Mouse (Mus musculus) adrenal gland (tissue): ENCODE results near the gene Sgk1.

Experiments
- intact Hi-C: fragments of 180-260 bp; cut with DNase I; formaldehyde crosslinking; loops from one replicate; pipeline ENCODE4 v1.15.1; 2025

The Sgk1 gene

GRCm38 (mm10) chr10:21914751-21915150, 32.8 kb downstream of the Sgk1 start:
- intact Hi-C loops: no loop called here

DNA sequence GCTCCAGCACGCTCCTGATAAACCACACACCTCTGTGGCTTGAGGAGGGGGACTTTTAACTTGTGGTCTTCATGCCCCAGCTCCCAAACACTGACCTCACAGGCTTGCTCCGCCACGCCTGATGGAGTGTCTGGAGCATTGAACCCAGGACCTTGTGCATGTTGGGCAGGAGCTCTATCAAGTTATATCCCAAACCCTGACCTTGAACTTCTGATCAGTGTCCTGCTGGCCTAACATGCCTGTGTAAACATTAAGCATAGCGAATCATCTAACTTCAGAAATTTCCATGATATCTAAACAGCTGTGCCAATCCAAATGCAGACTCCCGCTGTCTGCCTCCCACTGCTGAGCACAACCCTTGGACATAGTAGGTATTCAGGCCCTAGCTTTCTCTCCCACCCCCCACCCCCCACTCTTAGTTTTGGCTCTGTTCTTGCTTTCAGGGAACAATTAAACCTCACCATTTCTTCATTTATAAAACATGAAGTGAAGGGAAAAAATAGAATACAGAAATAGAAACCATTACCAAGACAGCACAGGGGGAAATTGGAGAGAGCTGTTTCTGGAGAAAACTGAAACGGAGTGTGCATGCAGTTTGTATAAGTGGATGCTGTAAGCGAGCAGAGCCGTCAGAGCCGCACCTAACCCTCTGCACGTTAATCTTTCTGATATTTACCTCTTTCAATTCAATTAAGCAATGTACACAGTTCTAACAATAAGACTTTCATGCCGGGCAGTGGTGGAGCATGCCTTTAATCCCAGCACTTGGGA, 34.5 kb downstream of the Sgk1 start:
- intact Hi-C loops: no loop called here

DNA sequence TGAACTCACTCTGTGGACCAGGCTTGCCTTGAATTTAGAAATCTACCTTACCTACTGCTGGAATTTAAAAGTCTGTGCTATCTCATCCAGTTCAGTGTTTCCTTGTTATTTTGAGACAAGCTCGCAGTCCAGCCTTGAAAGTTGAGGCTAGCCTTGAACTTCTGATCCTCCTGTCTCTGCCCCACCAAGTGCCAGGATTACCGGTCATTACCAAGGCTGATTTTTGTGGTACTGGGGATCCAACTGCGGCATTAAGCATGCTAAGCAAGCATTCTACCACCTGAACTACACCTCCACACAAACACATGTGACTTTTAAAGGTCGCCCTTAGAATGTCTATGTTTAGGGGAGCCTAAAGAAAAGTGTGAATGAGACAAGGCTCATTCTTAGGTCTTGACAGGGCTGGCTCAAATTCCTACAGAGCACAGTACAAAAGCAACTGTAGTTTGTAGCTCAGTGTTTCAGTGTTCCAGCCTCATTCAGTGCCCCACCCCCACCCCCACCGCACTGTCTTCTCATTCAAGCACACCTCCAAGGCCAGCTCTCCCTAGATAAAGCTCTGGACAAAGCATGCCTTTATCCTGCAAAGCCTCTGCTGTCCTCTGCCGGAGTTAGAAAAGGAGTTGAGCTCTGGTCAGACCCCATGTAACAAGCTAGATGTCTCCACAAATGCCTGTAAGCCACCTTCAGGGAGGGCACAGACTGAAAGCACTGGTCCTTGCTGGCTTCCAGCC, 36.2 kb downstream of the Sgk1 start:
- intact Hi-C loops: no loop called here

DNA sequence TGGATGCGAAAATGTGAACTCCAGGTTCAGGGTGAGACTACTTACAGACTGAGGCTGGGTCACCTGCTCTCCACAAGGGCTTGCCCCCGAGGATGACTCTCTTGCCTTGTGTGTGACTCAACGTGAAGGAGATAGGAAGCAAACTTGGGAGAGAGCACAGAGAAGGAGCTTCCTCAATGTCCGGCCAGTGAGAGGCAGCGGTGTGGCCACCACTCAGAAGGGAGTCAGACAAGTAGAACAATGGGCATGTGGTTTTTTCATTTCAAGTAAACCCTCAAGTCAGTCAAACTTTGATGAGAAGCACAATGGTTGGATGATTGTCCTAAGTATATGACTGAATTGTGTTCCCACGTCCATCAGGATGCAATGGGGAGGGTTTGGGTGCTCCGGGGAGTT, 36.8 kb downstream of the Sgk1 start:
- intact Hi-C loops: no loop called here

DNA sequence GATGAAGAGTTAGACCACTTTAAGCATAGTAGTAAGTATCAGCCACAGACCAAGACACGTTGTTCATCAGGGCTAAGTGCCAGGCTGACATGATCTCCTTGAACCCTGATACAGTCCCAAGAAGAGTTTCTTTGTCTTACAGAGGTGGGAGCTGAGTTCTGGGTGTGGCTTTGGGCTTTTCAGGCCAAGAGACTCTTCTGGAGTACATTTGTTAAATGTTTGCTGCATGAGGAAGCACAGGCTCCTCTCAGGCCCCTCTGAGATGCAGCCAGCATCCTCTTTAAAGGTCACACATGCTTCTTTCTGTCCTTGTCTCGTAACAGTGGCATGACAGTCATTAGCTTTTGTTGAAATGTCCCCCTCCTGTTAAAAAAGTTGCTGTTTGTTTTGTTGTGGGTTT, 38.6 kb downstream of the Sgk1 start:
- intact Hi-C loops: loop anchor here (5.0 kb wide), 1 partner anchor 72 kb away; no protein-coding TSS in a partner anchor

DNA sequence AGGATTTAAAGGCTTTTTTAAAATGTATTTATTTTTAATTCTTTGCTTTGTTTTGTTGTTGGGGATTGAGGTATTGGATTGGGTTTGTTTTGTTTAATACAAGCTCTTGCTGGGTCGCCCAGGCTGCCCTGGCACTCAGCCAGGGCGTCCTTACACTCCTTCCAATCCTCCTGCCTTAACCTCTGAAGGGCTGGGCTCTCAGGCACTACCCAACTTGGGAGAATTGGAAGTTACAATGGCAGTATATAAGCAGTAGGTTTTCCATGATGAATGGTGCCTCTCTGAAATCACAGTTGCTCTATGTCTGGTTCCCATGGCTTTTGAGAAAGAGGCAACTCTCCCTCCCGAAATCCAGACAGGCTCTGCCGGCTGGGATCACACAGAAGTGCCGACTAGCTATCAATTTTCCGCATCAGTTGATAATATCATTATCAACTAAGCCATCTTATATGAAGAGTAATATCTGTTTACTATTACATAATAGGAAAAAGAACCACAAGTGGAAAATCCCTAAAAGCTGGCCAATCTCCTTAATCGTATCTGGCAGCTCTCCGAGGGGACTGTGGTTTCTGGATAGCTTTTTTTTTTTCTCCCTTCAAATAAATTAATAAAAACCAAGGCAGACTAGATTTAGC, 40.8 kb downstream of the Sgk1 start:
- intact Hi-C loops: loop anchor here (5.0 kb wide), 1 partner anchor 69 kb away; no protein-coding TSS in a partner anchor

DNA sequence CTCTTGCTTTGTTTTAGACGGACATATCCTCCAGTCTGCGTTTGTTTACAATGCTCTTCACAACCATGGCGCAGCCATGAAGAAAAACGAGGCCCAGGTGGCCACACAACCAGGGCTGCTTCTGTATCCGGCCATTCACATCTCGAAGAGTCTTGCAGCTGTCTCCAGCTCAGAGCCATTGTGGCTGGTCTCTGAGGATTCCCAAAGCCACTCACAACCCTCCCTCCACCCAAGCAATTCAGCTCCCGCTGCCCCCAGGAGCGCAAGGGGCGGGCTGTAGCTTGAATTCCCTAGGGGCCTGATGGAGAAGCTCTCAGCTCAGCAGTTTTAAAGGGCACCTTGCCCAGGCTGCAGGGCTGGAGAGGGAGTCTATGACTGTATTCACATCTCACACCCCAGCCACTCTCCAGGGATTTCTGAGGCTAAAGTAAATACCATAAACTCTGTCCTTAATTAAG, 41.5 kb downstream of the Sgk1 start:
- intact Hi-C loops: loop anchor here (5.0 kb wide), 1 partner anchor 69 kb away; no protein-coding TSS in a partner anchor

GRCm38 (mm10) chr10:21924051-21924720, 42.2 kb downstream of the Sgk1 start:
- intact Hi-C loops: loop anchor here (5.0 kb wide), 1 partner anchor 68 kb away; no protein-coding TSS in a partner anchor

DNA sequence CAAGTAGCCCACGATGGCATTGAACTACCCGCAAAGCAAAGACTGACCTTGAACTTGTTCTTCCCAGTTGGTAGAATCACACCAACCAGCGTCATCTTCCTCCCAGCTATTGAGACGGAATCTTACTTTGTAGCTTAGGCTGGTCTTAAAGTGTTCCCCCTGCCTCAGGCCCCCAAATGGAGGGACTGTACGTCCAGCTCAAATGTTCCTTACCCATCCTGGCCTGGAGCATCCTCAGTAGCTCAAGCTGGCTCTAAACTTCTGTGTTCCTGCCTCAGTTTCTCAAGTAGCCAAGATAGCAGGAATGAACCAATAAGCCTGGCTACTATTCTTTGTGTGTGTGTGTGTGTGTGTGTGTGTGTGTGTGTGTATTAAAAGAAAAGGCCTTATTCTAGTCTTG, 45.0 kb downstream of the Sgk1 start:
- intact Hi-C loops: no loop called here

DNA sequence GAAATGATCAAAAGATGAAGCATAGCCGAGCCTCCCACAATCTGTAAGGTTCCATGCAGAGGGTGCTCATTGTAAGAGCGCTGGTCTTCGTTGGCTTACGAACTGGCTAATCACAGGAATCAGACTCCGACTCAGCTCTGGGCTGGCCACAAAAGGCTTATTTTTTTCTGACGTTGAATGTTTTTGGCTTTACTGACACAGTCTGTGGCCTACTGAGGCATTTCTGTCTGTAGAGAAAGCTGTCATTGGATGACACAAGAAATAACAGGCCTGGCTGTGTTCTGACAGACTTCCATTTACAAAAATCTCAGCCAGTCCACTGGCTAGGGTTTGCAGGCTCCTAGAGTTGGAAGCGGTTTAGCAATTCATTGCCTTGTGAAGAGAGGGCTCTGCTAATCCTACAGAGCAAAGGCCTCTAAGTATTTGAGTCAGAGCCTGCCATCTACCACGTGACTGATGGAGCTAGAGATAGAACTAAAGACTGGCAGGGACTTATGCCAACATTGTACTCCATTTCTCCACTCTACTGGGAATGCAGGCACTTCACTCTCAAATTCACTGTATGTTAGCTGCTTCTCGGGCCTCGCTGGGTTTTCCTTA, 48.9 kb downstream of the Sgk1 start:
- intact Hi-C loops: no loop called here

GRCm38 (mm10) chr10:21932791-21933190, 50.8 kb downstream of the Sgk1 start:
- intact Hi-C loops: no loop called here

DNA sequence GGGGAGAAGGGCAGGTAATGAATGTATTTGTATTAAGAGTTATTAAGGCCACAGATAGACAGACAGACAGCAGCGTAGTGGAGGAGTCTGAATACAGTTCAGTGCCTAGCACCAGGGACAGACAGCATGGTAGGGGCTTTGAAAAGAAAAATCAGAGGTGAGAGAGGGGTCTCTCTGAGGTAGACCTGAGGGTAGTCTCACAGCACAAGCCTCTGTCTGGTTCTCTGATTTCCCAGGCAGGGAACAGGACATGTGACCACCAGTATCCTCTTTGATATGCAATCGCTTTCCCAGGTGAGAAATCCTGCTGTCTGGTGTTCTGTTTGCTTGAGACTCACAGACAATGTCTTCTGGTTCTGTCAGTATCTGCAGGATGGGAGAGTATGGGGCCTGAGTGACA, 52.8 kb downstream of the Sgk1 start:
- intact Hi-C loops: no loop called here

DNA sequence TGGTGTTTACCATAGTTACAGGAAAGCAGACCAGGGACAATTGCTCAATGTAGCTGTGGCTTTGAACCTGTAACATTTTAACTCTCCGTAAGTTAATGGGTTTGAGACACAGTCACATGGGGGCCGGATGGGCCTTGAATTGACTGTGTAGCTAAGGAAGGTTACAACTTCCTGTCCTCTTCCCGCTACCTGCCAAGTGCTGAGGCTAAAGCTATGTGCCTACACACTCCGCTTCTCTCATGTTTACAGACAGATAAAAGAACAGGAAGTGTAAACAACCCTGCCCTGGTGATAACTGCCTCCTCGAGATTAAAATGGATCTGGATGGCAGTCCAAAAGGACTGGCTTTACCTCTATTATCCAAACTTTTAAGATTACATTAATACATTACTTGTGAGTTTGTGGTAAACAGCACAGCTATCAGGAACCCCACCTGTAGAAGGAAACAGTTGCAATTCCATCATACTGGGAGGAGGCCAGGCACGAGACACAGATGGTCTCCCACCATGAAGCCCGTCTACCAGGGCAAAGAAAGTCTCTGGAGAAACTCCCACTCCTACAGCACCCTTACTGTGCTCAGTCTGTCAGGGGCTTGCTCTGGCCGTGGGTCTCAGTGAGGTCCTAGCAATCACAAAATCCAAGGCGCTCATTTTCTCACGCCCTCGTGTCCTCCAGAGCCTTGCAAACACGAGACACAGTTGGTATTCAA, 54.7 kb downstream of the Sgk1 start:
- intact Hi-C loops: no loop called here

- intact Hi-C loops: no loop called here
Measured at GRCm38 (mm10) chr10:21937222-21937605, 55.2 kb downstream of the Sgk1 start.

DNA sequence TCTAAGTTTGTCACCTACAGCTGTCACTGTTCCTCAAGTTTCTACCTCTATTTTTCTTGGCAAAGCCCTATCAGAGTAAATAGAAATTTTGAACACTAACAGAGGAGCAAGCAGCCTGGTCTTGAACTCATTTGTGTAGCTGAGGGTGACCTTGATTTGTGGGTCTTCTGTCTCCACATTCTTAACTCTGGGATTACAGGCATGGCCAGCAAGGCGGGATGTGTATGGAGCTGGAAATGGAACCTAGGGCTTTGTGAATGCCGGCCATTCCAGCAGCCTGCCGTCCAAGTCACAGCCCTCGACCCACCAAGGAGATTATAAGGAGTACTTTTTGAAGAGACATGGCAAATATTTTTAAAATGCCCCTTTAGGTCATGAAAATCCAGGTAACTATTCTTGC, 56.2 kb downstream of the Sgk1 start:
- intact Hi-C loops: no loop called here

DNA sequence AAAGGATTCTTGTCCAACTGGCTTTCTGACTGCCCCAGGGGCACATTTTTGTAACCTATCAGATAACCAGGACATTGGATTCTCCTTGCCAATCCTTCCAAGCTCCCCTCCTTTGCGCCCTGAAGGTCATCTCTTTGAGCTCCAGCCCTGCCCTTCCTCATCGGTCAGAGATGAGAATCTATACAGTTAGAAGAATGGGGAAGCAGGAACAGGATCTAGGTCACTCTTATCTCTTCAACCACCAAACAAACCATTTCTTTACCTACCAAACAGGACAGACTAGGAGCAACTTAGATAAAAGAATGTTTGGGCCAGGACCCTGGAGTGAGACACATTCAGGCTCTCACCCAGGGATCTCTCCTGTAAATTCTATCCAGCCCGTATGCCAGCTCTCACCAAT, 59.3 kb downstream of the Sgk1 start:
- intact Hi-C loops: no loop called here

DNA sequence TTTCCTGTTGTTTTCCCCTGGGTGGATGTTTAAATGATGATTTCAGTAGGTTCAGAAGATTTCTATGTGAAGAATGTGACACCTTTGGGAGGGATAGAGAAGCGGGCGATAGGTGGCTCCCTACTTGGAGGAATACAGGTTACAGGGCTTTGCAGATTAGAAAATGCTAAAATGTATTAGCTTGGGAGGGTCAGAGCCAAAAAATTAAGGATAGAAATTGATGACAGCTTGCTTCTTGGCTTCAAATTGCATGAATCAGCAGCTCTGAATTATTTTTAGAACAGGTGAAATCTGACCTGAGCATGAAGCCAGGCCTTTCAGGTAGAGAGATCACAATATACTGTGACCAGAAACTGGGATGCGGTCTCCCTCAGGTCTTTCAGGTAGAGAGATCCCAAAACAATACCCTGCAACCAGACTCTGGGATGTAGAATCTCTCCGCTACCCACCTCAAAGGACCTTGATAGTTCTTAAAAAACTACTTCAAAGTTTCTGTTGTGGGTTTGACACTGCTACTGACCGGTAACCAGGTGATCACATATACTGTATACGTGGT, 61.2 kb downstream of the Sgk1 start:
- intact Hi-C loops: no loop called here

GRCm38 (mm10) chr10:21945195-21945594, 63.2 kb downstream of the Sgk1 start:
- intact Hi-C loops: no loop called here

- intact Hi-C loops: no loop called here
Measured at GRCm38 (mm10) chr10:21946751-21947351, 64.9 kb downstream of the Sgk1 start.

GRCm38 (mm10) chr10:21952520-21952919, 70.5 kb downstream of the Sgk1 start:
- intact Hi-C loops: no loop called here
